Mouse (Mus musculus) lung, postnatal 0 days (tissue): ENCODE results near the gene A730009L09Rik.

Source experiments
- CTCF ChIP-seq: IDR thresholded peaks from 2 replicates; pipeline ENCODE4 v1.5.1; 2016; ENCODE audit warnings: antibody characterized with exemption, mild to moderate bottlenecking
- EP300 ChIP-seq: IDR thresholded peaks from 2 replicates; pipeline ENCODE4 v1.6.1; 2016; ENCODE audit warnings: antibody characterized with exemption, mild to moderate bottlenecking, control low read depth

DNA sequence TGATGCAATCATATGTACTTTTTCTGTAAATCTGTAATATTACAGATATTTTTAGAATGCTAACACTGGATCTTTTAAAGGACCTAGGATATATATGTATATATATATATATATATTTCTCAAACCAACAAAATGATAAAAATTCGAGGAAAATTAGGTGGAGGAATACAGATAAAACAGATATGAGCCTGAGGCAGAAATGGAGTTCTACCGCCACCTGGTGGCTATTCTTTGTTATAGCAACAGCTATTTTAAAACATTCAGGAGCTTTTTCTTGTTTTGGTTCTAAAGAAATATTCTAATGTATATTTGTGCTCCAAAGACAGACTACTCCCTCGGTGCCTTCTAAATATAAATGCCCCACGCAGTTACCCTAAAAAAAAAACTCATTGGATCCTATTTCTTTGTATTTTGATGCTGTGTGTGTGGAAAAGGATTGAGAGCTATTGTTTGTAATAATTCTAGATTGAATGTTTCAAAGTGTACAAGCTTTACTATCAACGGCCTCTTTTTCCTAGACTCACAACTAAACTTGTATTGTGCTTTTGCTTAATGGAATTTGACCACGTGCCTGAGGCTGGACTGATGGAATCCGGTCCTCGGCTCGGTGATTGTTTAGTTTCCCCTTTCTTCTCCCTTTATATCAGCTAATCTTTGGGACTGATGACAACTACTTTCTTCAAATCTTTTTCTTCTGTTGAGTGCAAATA, 44.8 kb downstream of the A730009L09Rik start:
- TF ChIP-seq CTCF, result peak; percentile 72
- TF ChIP-seq EP300, result no peak
